Mouse (Mus musculus) v-Abl transformed pro-B cells (cell line): ENCODE data around the gene Hist1h2ai.

ENCODE experiments used
- in situ Hi-C, 2 experiments: fragments of 400-800 bp; cut with MboI; formaldehyde crosslinking; loops; one replicate each; pipeline ENCODE4 v1.15.1; 2025; ENCODE audit not compliant: unreplicated experiment in 2 of 2

Hist1h2ai gene

GRCm38 (mm10) chr13:21715864-21716539 is at the start of gene Hist1h2ai, which contains the start of gene Hist1h2bl:
TSS of gene Hist1h2ai (plus strand) at chr13:21716422.
TSS of gene Hist1h2bl (minus strand) at chr13:21716143.
- in situ Hi-C loops = loop anchor here (10.0 to 25.0 kb wide), 5 partner anchors 69 to 1721 kb away; partner anchors contain the start of genes Gm11273 (in 1 of the 2), Hist1h1b (in 1 of the 2), Hist1h2an (in 1 of the 2) and Hist1h2bp (in 1 of the 2)

GRCm38 (mm10) chr13:21677305-21677704 is 38.9 kb upstream of the Hist1h2ai start, which contains the start of gene Olfr1360:
TSS of gene Olfr1360 (minus strand) at chr13:21677405.
- in situ Hi-C loops = no loop called here

- in situ Hi-C loops = no loop called here
Measured at GRCm38 (mm10) chr13:21697811-21698210, 18.4 kb upstream of the Hist1h2ai start, which contains the start of gene Olfr1359. TSS of gene Olfr1359 (plus strand) at chr13:21698111.

- in situ Hi-C loops = loop anchor here (10.0 to 25.0 kb wide), 3 partner anchors 194 to 1731 kb away; partner anchors contain the start of genes Gm11273 (in 1 of the 2) and Zkscan3 (in 1 of the 2)
Measured at GRCm38 (mm10) chr13:21706669-21707068, 9.6 kb upstream of the Hist1h2ai start.

- in situ Hi-C loops = loop anchor here (5.0 to 25.0 kb wide), 9 partner anchors 75 to 1807 kb away; partner anchors contain the start of genes Gm11273 (in 1 of the 2), Hist1h1b (in 1 of the 2), Hist1h2an (in 1 of the 2) and Hist1h2bp (in 1 of the 2)
Measured at GRCm38 (mm10) chr13:21710031-21710711, 6.1 kb upstream of the Hist1h2ai start.

GRCm38 (mm10) chr13:21710821-21711525 is 5.2 kb upstream of the Hist1h2ai start:
- in situ Hi-C loops = loop anchor here (5.0 to 25.0 kb wide), 9 partner anchors 74 to 1806 kb away; partner anchors contain the start of genes Gm11273 (in 1 of the 2), Hist1h1b (in 1 of the 2), Hist1h2an (in 1 of the 2) and Hist1h2bp (in 1 of the 2)

GRCm38 (mm10) chr13:21711698-21712097 is 4.5 kb upstream of the Hist1h2ai start:
- in situ Hi-C loops = loop anchor here (5.0 to 25.0 kb wide), 9 partner anchors 73 to 1806 kb away; partner anchors contain the start of genes Gm11273 (in 1 of the 2), Hist1h1b (in 1 of the 2), Hist1h2an (in 1 of the 2) and Hist1h2bp (in 1 of the 2)

- in situ Hi-C loops = loop anchor here (5.0 to 25.0 kb wide), 9 partner anchors 70 to 1803 kb away; partner anchors contain the start of genes Gm11273 (in 1 of the 2), Hist1h1b (in 1 of the 2), Hist1h2an (in 1 of the 2) and Hist1h2bp (in 1 of the 2)
Measured at GRCm38 (mm10) chr13:21714725-21715124, 1.5 kb upstream of the Hist1h2ai start.

GRCm38 (mm10) chr13:21715131-21715863 is 925 bp upstream of the Hist1h2ai start:
- in situ Hi-C loops = loop anchor here (10.0 to 25.0 kb wide), 5 partner anchors 70 to 1722 kb away; partner anchors contain the start of genes Gm11273 (in 1 of the 2), Hist1h1b (in 1 of the 2), Hist1h2an (in 1 of the 2) and Hist1h2bp (in 1 of the 2)

- in situ Hi-C loops = loop anchor here (10.0 to 25.0 kb wide), 5 partner anchors 68 to 1721 kb away; partner anchors contain the start of genes Gm11273 (in 1 of the 2), Hist1h1b (in 1 of the 2), Hist1h2an (in 1 of the 2) and Hist1h2bp (in 1 of the 2)
Measured at GRCm38 (mm10) chr13:21716540-21717391, 544 bp downstream of the Hist1h2ai start.

GRCm38 (mm10) chr13:21717397-21718357 is 1.5 kb downstream of the Hist1h2ai start, which contains the start of gene Hist1h3h:
TSS of gene Hist1h3h (plus strand) at chr13:21717659.
- in situ Hi-C loops = loop anchor here (10.0 to 25.0 kb wide), 5 partner anchors 67 to 1720 kb away; partner anchors contain the start of genes Gm11273 (in 1 of the 2), Hist1h1b (in 1 of the 2), Hist1h2an (in 1 of the 2) and Hist1h2bp (in 1 of the 2)

GRCm38 (mm10) chr13:21718381-21719080 is 2.3 kb downstream of the Hist1h2ai start:
- in situ Hi-C loops = loop anchor here (10.0 to 25.0 kb wide), 5 partner anchors 66 to 1719 kb away; partner anchors contain the start of genes Gm11273 (in 1 of the 2), Hist1h1b (in 1 of the 2), Hist1h2an (in 1 of the 2) and Hist1h2bp (in 1 of the 2)

- in situ Hi-C loops = loop anchor here (5.0 to 25.0 kb wide), 3 partner anchors 209 to 1716 kb away; partner anchors contain the start of gene Gm11273 (in 1 of the 2)
Measured at GRCm38 (mm10) chr13:21721107-21721756, 5.0 kb downstream of the Hist1h2ai start.

- in situ Hi-C loops = loop anchor here (5.0 to 25.0 kb wide), 3 partner anchors 210 to 1715 kb away; partner anchors contain the start of gene Gm11273 (in 1 of the 2)
Measured at GRCm38 (mm10) chr13:21721757-21722372, 5.6 kb downstream of the Hist1h2ai start, which contains the start of gene Hist1h2bm. TSS of gene Hist1h2bm (plus strand) at chr13:21722044.
